Mouse (Mus musculus) lung, embryonic 14.5 days (tissue): ENCODE measurements around the gene Ambra1. TPM values are rescaled to one million over a fixed set of nuclear protein-coding genes. Genes with fewer than 3 reads are reported as not detected.

Source experiments
- ATAC-seq: fragments of 200-750 bp; cut with Nextera tagmentation; 2 replicates; pipeline ENCODE4 v1.8.0; 2017; ENCODE audit warnings: mild to moderate bottlenecking, moderate TSS enrichment, moderate library complexity; ENCODE audit not compliant: insufficient read depth
- DNase-seq: peaks from one replicate; pipeline ENCODE4 v3.0.0-alpha.2; 2015
- H3K27ac ChIP-seq: fragments of 300-500 bp; sonication (generic); 2 replicates; pipeline ENCODE4 v1.5.1; 2014; ENCODE audit warnings: low read depth, mild to moderate bottlenecking, moderate library complexity
- H3K27me3 ChIP-seq: fragments of 300-500 bp; sonication (generic); 2 replicates; pipeline ENCODE4 v1.6.1; 2014; ENCODE audit warnings: low read length, control low read depth; ENCODE audit not compliant: insufficient read depth
- H3K36me3 ChIP-seq: fragments of 300-500 bp; sonication (generic); 2 replicates; pipeline ENCODE4 v1.6.1; 2014; ENCODE audit warnings: control low read depth; ENCODE audit not compliant: insufficient read depth
- H3K4me1 ChIP-seq: fragments of 300-500 bp; sonication (generic); 2 replicates; pipeline ENCODE4 v1.6.1; 2014; ENCODE audit warnings: antibody characterized with exemption, control low read depth; ENCODE audit not compliant: insufficient read depth
- H3K4me2 ChIP-seq: fragments of 300-500 bp; sonication (generic); 2 replicates; pipeline ENCODE4 v1.6.1; 2014; ENCODE audit warnings: mild to moderate bottlenecking
- H3K4me3 ChIP-seq: fragments of 300-500 bp; sonication (generic); 2 replicates; pipeline ENCODE4 v1.5.1; 2014; ENCODE audit warnings: low read depth, low read length
- H3K9ac ChIP-seq: fragments of 300-500 bp; sonication (generic); 2 replicates; pipeline ENCODE4 v1.6.1; 2014
- H3K9me3 ChIP-seq: fragments of 300-500 bp; sonication (generic); 2 replicates; pipeline ENCODE4 v1.6.1; 2016; ENCODE audit warnings: low read depth, low read length, control low read depth
- CTCF ChIP-seq: IDR thresholded peaks from 2 replicates; pipeline ENCODE4 v1.5.1; 2016; ENCODE audit warnings: antibody characterized with exemption, low read depth
- WGBS: fragments of 180-500 bp; shearing (Covaris S2); extraction: QIAGEN DNeasy Blood & Tissue Kit; methylation state at CpG from one replicate; pipeline ENCODE4 v1.1.7; 2014; 5-methylcytosine and 5-hydroxymethylcytosine counted together
- polyA plus RNA-seq: library from polyadenylated mRNA; unstranded; fragments of >200 nt; fragmentation: Nextera tagmentation; extraction: Ambion mirVana; gene quantifications from 2 replicates; pipeline ENCODE4 v1.2.1, GENCODE M21; 2014

The Ambra1 gene
- polyA plus RNA-seq, 1 experiment from 2014 or later, result 15.9 TPM

DNA sequence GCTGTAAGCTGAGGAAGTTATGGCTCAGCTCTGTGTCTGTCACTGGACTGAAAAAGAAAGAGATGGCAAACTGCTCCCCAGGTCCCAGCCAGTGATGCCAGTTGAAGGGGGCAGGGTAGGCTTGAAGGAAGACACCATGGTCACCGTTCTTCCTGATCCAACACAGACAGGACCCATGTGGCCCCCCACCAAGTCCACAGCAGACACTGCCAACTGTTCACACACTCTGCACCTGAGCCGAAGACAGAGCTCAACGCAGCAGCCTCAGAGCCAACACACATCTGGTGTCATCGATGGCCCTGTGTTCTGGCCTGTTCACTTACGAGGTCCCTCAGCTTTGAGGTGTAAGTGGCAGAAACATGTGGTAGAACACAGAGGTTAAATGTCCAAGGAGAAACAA is 230.5 kb downstream of the Ambra1 start:
- ATAC-seq, result no peak
- Histone ChIP-seq H3K4me2 (no peak overlapping the region), H3K4me3 (no peak overlapping the region), H3K27me3 (no peaks in the 10 kb centered on the region), H3K9me3 (no peaks in the 10 kb centered on the region), H3K27ac (no peak overlapping the region), H3K4me1 (peaks cover 25% of the 10 kb centered on the region), H3K36me3 (0 out of 2 replicates have a peak, but pooled peaks cover 8% of the 10 kb centered on the region), H3K9ac (no peak overlapping the region)
- 91% methylated on average over 5 of the region's 5 CpGs for WGBS
- no peak for TF ChIP-seq CTCF
- no peak for DNase-seq

DNA sequence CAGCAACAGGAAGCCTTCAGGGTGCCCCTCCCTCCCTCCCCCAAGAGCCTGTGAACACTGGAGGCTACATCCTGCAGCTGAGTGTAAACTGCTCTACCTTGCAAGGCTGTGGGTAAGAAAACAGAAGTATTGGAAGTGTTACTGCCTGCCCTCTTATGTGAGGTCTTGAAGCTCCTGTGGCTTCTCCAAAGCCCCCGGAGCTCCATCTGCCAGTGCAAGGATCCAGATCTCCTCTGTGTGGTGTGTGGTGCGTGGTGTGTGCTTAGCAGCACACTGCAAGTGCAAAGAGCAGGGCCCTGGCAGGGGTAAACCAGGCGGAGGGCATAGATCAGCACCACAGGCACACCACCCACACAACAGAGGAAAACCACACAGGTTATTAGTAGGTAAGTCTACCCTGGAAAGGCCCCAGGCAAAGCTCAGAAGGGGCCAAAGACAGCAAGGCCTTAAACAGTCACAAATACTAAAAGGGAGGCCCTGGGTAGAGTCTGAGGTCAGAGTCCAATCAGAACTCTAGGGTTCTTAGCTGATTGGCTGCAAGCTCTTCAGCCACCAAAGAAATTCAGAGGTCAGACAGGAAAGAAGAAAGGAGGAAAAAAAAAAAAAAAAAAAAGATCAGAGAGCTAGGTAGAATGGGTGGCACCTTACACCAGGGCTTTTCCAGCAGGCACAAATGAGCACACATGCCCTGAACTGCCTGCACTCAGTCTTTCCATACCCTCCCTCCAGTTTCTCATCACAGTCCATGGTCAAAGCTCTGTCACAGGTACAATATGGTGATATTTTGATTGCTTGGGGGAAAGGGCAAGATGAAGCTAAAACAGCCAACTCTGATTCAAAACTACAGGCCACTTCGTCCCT is 232.2 kb downstream of the Ambra1 start:
- no peak for DNase-seq
- ATAC-seq, result no peak
- WGBS, result 48% methylated on average over 4 of the region's 4 CpGs

GRCm38 (mm10) chr2:91962864-91963401 is 233.0 kb downstream of the Ambra1 start:
- Histone ChIP-seq H3K9me3 (no peaks in the 10 kb centered on the region), H3K27me3 (no peaks in the 10 kb centered on the region), H3K4me2 (peak overlapping the region; percentile 95), H3K36me3 (0 out of 2 replicates have a peak, but pooled peaks cover 8% of the 10 kb centered on the region), H3K4me3 (peak overlapping the region; percentile 87), H3K27ac (peak overlapping the region; percentile 73), H3K4me1 (peaks cover 11% of the 10 kb centered on the region), H3K9ac (peak overlapping the region; percentile 85)
- under 1% methylated on average over 39 of the region's 39 CpGs for WGBS
- peak; percentile 31; the same call in 1 of the 2 replicates for ATAC-seq
- DNase-seq, result peak; percentile 38
- TF ChIP-seq CTCF, result no peak

More for the DNA sequence above, 232.2 kb downstream of the Ambra1 start:
- Histone ChIP-seq H3K27ac (0 out of 2 replicates have a peak overlapping the region, but pooled peaks have one; percentile 73), H3K9ac (peak overlapping the region; percentile 85), H3K27me3 (no peaks in the 10 kb centered on the region), H3K4me1 (peaks cover 18% of the 10 kb centered on the region), H3K4me2 (peak overlapping the region; percentile 95), H3K4me3 (peak overlapping the region; percentile 87), H3K36me3 (0 out of 2 replicates have a peak, but pooled peaks cover 8% of the 10 kb centered on the region), H3K9me3 (no peaks in the 10 kb centered on the region)
- TF ChIP-seq CTCF, result no peak

DNA sequence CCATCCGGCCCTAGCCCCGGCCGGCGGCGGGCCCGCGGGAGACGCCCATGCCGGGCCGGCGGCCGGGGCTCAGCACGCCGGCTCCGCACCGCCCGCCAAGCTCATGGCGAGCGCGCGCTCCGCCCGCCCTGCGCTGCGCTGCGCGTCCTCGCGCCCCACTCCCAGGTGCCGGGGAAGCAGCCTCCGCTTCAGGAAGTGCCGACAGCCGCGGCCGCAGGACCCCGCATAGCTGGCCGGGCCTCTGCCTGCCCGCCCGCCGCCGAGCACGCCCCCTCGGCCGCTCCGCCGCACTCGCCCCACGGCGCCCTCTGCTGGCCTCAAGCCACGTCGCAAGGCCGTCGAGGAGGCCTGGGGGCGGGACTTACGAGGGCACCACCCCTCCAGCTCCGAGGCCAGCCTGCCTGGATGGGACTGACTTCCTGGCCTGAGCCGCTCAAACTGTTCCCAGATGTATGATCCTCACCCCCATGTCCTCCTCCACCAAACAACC is 233.6 kb downstream of the Ambra1 start:
- Histone ChIP-seq H3K4me1 (peaks cover 9% of the 10 kb centered on the region), H3K9me3 (no peaks in the 10 kb centered on the region), H3K9ac (peak overlapping the region; percentile 85), H3K27ac (peak overlapping the region; percentile 73), H3K4me2 (peak overlapping the region; percentile 95), H3K4me3 (peak overlapping the region; percentile 87), H3K36me3 (0 out of 2 replicates have a peak, but pooled peaks cover 8% of the 10 kb centered on the region), H3K27me3 (no peaks in the 10 kb centered on the region)
- peak; percentile 97 for DNase-seq
- WGBS, result 1% methylated on average over 55 of the region's 57 CpGs
- ATAC-seq, result peak; percentile 94
- peak; percentile 75 for TF ChIP-seq CTCF

DNA sequence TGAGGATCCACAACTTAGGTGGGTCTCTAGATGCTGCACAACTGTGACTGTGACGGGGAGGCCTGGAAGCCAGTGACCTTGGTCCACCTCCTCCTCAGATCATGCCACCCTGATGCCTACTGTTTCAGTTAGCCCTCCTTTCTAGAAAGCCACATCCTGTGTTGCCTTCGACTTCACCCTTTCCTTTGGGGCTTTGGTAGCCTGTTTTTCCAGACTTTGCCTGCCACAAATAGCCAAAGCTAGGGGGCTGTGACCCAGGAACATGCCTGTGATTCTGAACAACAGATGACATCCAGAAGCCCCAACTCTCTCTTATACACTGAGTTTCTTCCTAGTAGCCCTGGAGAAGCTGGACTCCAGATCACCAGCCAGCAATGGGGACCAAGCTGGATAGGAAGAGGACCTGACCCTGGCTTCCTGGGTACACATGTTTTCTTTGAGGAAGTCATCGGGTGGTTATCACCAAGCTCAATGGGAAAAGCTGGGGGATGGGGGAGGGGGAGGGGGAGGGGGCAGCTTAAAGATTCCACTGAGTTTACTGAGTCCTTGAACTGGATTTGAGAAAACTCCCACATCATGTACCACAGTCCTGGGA is 234.8 kb downstream of the Ambra1 start:
- peaks cover 9% of the 10 kb centered on the region for H3K4me1 ChIP-seq
- H3K27ac ChIP-seq, result peak overlapping the region; percentile 51
- TF ChIP-seq CTCF, result no peak
- H3K27me3 ChIP-seq, result no peaks in the 10 kb centered on the region
- H3K9me3 ChIP-seq, result no peaks in the 10 kb centered on the region
- H3K4me2 ChIP-seq, result peak overlapping the region; percentile 95
- 54% methylated on average over 3 of the region's 3 CpGs for WGBS
- peak overlapping the region; percentile 48; the same call in 1 of the 2 replicates for H3K9ac ChIP-seq
- DNase-seq (no peak), ATAC-seq (no peak)
- 0 out of 2 replicates have a peak, but pooled peaks cover 3% of the 10 kb centered on the region for H3K36me3 ChIP-seq
- peak overlapping the region; percentile 87 for H3K4me3 ChIP-seq

- peak; percentile 6; the same call in 1 of the 2 replicates for ATAC-seq
- Histone ChIP-seq H3K4me3 (peak overlapping the region; percentile 87), H3K36me3 (no peaks in the 10 kb centered on the region), H3K27ac (peak overlapping the region; percentile 51; the same call in 1 of the 2 replicates), H3K27me3 (no peaks in the 10 kb centered on the region), H3K9me3 (no peaks in the 10 kb centered on the region), H3K4me2 (peak overlapping the region; percentile 95), H3K4me1 (peaks cover 9% of the 10 kb centered on the region), H3K9ac (peak overlapping the region; percentile 48)
- no peak for TF ChIP-seq CTCF
- DNase-seq, result peak; percentile 73
- WGBS, result 10% methylated on average over 20 of the region's 20 CpGs
Observed at GRCm38 (mm10) chr2:91965417-91965816, 235.5 kb downstream of the Ambra1 start.
